Mouse (Mus musculus) neutrophil, adult 59 days (primary cell): Measurements from ENCODE around the gene Olfr520. TPM values are rescaled to one million over a fixed set of nuclear protein-coding genes. Genes with fewer than 3 reads are reported as not detected.

Experiments used
- total RNA-seq, 2 experiments: library from RNA; stranded (reverse); gene quantifications; 1 replicate in 1 of 2; 2 replicates in 1 of 2; pipeline ENCODE4 v1.2.4; 2023

Olfr520 gene
- total RNA-seq = not detected

GRCm38 (mm10) chr7:99729973-99730372 lies at the start of gene Olfr520:
TSS of gene Olfr520 (plus strand) at chr7:99730273.

GRCm38 (mm10) chr7:99711166-99711565 lies 18.9 kb upstream of the Olfr520 start, which contains the start of gene Slco2b1:
TSS of gene Slco2b1 (minus strand) at chr7:99711340.

GRCm38 (mm10) chr7:99763207-99763606 lies 33.1 kb downstream of the Olfr520 start, which contains the start of gene Olfr521:
TSS of gene Olfr521 (plus strand) at chr7:99763507.

Other genes starting within 250 kb of the Olfr520 start
- gene Rps3, start 246.5 kb upstream of the Olfr520 start, total RNA-seq = 100 to 1,000 TPM; 393 to 409 TPM
- 100 to 1,000 TPM; 160 to 168 TPM for gene Arrb1, start 194.8 kb upstream of the Olfr520 start, total RNA-seq
- gene Tpbgl, start 103.2 kb upstream of the Olfr520 start, total RNA-seq = not detected
- under 1 TPM; 0.22 to 0.31 TPM for gene Slco2b1, start 18.9 kb upstream of the Olfr520 start, total RNA-seq
- gene Olfr521, start 33.2 kb downstream of the Olfr520 start, total RNA-seq = not detected
- 1 to 10 TPM; 1.1 TPM for gene Neu3, start 98.1 kb downstream of the Olfr520 start, total RNA-seq
- not detected for gene Xrra1, start 128.8 kb downstream of the Olfr520 start, total RNA-seq
- 10 to 100 TPM; 74.3 to 88.3 TPM for gene Spcs2, start 133.2 kb downstream of the Olfr520 start, total RNA-seq